Mouse (Mus musculus) bone marrow macrophage, adult 2 months (primary cell): ENCODE measurements around the gene A530064D06Rik.
"Not testable (repeated sequence)": the region's sequence is repeated elsewhere in the genome, so short reads cannot be mapped to it uniquely, and the experiment has no call there.

Source experiments
- CTCF ChIP-seq: IDR thresholded peaks from 2 replicates; pipeline ENCODE4 v1.5.1; 2012; ENCODE audit warnings: low read depth, mild to moderate bottlenecking, low read length, moderate library complexity
- POLR2A ChIP-seq: IDR thresholded peaks from 2 replicates; pipeline ENCODE4 v1.6.1; 2012; ENCODE audit warnings: mild to moderate bottlenecking, low read depth, low read length, borderline replicate concordance

DNA sequence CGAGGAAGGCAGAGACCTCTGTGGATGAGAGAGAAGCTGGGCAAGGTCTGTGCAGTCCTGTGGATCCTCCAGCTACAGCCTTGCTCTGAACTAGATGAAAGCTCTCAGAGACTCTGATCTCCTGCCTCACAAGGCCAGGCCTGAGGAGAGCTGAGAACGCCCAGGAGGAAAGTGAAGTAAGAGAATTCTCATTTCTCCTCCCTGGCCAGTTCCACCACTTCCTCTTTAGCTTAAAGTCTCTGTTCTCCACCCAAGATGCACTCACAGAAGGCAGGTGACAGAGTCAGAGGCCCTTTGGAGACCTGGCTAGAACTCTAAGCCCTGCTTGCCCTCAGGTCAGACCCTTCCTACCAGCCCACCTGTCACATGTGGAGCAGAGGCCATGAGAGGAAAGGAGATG, at the start of gene A530064D06Rik:
- not testable (repeated sequence) for TF ChIP-seq POLR2A, CTCF
